Mouse (Mus musculus) heart, embryonic 10.5 days (tissue): ENCODE measurements around the gene Chmp3. TPM values are rescaled to one million over a fixed set of nuclear protein-coding genes. Genes with fewer than 3 reads are reported as not detected.
A peak's percentile ranks its signal among the peaks of the same experiment; 100 is the strongest.

Experiments
- DNase-seq: peaks from one replicate; pipeline ENCODE4 v3.0.0-alpha.2; 2017; ENCODE audit warnings: low spot score
- H3K27ac ChIP-seq: fragments of 300-500 bp; sonication (generic); 2 replicates; pipeline ENCODE4 v1.5.1; 2016; ENCODE audit warnings: mild to moderate bottlenecking
- H3K27me3 ChIP-seq: fragments of 300-500 bp; sonication (generic); 2 replicates; pipeline ENCODE4 v1.6.1; 2016; ENCODE audit warnings: mild to moderate bottlenecking; ENCODE audit not compliant: poor library complexity, insufficient read depth, severe bottlenecking
- H3K36me3 ChIP-seq: fragments of 300-500 bp; sonication (generic); 2 replicates; pipeline ENCODE4 v1.6.1; 2016; ENCODE audit warnings: mild to moderate bottlenecking, moderate library complexity
- H3K4me1 ChIP-seq: fragments of 300-500 bp; sonication (generic); 2 replicates; pipeline ENCODE4 v1.6.1; 2016; ENCODE audit warnings: mild to moderate bottlenecking
- H3K4me3 ChIP-seq: fragments of 300-500 bp; sonication (generic); 2 replicates; pipeline ENCODE4 v1.5.1; 2016; ENCODE audit warnings: mild to moderate bottlenecking, moderate library complexity
- H3K9me3 ChIP-seq: fragments of 300-500 bp; sonication (generic); 2 replicates; pipeline ENCODE4 v1.6.1; 2016; ENCODE audit warnings: mild to moderate bottlenecking, moderate library complexity
- WGBS: fragments of 180-500 bp; shearing (Covaris S2); methylation state at CpG from one replicate; pipeline ENCODE4 v1.1.7; 2016; 5-methylcytosine and 5-hydroxymethylcytosine counted together
- polyA plus RNA-seq: library from polyadenylated mRNA; unstranded; fragments of >200 nt; fragmentation: Nextera tagmentation; extraction: Ambion mirVana; gene quantifications from 2 replicates; pipeline ENCODE4 v1.2.1, GENCODE M21; 2016

Chmp3 gene
- polyA plus RNA-seq, 1 experiment from 2014 or later, result 62.1 TPM

- peaks cover 96% of the 10 kb centered on the region for H3K36me3 ChIP-seq
- 85% methylated on average over 5 of the region's 5 CpGs for WGBS
Measured at GRCm38 (mm10) chr6:71621551-71621950, 78.0 kb downstream of the Chmp3 start.

GRCm38 (mm10) chr6:71621981-71622380 is 78.4 kb downstream of the Chmp3 start:
- peaks cover 96% of the 10 kb centered on the region for H3K36me3 ChIP-seq
- H3K4me3 ChIP-seq, result no peak overlapping the region
- no peak for DNase-seq
- H3K9me3 ChIP-seq, result no peaks in the 10 kb centered on the region
- no peaks in the 10 kb centered on the region for H3K27me3 ChIP-seq
- 92% methylated on average over 5 of the region's 5 CpGs for WGBS
- no peak overlapping the region for H3K27ac ChIP-seq
- H3K4me1 ChIP-seq, result no peaks in the 10 kb centered on the region

More at GRCm38 (mm10) chr6:71621551-71621950, 78.0 kb downstream of the Chmp3 start:
- H3K27me3 ChIP-seq, result no peaks in the 10 kb centered on the region
- H3K4me3 ChIP-seq, result no peak overlapping the region
- no peaks in the 10 kb centered on the region for H3K4me1 ChIP-seq
- no peaks in the 10 kb centered on the region for H3K9me3 ChIP-seq
- DNase-seq, result no peak
- no peak overlapping the region for H3K27ac ChIP-seq

- Histone ChIP-seq H3K9me3 (no peaks in the 10 kb centered on the region), H3K36me3 (peaks cover 95% of the 10 kb centered on the region), H3K27me3 (no peaks in the 10 kb centered on the region), H3K4me1 (no peaks in the 10 kb centered on the region), H3K4me3 (no peak overlapping the region), H3K27ac (no peak overlapping the region)
- no peak for DNase-seq
Measured at GRCm38 (mm10) chr6:71624723-71625122, 81.1 kb downstream of the Chmp3 start.

DNA sequence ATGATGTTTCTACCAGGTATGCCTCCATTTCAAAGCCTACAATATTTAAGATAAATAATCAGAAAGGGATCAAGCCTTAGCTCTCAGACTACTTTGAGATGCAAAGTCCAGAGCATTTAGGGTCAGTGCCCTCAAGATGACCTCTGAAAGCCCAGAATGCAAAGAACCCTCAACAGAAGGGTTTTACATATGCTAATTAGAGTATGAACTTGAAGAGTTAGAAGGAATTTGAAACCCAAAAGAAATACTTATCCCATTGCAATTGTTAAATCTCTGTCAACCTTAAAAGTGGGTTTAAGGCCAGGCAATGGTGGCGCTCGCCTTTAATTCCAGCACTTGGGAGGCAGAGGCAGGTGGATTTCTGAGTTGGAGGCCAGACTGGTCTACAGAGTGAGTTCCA is 82.4 kb downstream of the Chmp3 start:
- Histone ChIP-seq H3K36me3 (peaks cover 86% of the 10 kb centered on the region), H3K4me1 (peaks cover 6% of the 10 kb centered on the region; the same call in 1 of the 2 replicates), H3K9me3 (no peaks in the 10 kb centered on the region), H3K27me3 (no peaks in the 10 kb centered on the region), H3K27ac (no peak overlapping the region), H3K4me3 (no peak overlapping the region)
- DNase-seq, result no peak
- 91% methylated on average over 2 of the region's 2 CpGs for WGBS

- DNase-seq, result no peak
- H3K27me3 ChIP-seq, result no peaks in the 10 kb centered on the region
- H3K4me1 ChIP-seq, result peaks cover 6% of the 10 kb centered on the region; the same call in 1 of the 2 replicates
- H3K4me3 ChIP-seq, result no peak overlapping the region
- H3K36me3 ChIP-seq, result peaks cover 73% of the 10 kb centered on the region
- no peak overlapping the region for H3K27ac ChIP-seq
- no peaks in the 10 kb centered on the region for H3K9me3 ChIP-seq
Measured at GRCm38 (mm10) chr6:71627325-71627724, 83.7 kb downstream of the Chmp3 start.

DNA sequence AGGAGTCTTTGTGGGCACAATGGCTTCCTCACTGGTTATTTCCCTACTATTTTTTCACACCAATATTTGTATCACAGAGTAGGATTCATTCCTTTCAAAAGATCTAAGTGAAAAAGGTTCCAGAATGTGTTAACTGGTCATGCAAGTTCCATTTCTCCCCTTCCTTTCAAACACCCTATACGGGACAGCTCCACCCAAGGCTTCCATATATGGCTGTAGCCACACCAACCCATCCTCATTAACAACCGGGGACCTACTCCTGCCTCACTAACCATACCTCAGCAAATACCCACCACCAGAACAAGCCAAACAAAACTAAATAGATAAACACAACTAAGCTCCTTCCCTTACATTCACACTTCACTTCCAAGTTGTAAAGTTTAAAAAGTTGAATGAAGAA is 87.6 kb downstream of the Chmp3 start:
- peak overlapping the region; percentile 94; the same call in 1 of the 2 replicates for H3K27ac ChIP-seq
- 3% methylated on average over 2 of the region's 2 CpGs for WGBS
- peaks cover 34% of the 10 kb centered on the region for H3K36me3 ChIP-seq
- peaks cover 6% of the 10 kb centered on the region; the same call in 1 of the 2 replicates for H3K4me1 ChIP-seq
- DNase-seq, result no peak
- H3K9me3 ChIP-seq, result no peaks in the 10 kb centered on the region
- H3K4me3 ChIP-seq, result peak overlapping the region; percentile 87
- no peaks in the 10 kb centered on the region for H3K27me3 ChIP-seq

- peaks cover 5% of the 10 kb centered on the region; the same call in 1 of the 2 replicates for H3K27me3 ChIP-seq
- H3K36me3 ChIP-seq, result peaks cover 28% of the 10 kb centered on the region
- peak overlapping the region; percentile 87 for H3K4me3 ChIP-seq
- DNase-seq, result peak; percentile 84
- peaks cover 6% of the 10 kb centered on the region; the same call in 1 of the 2 replicates for H3K4me1 ChIP-seq
- no peaks in the 10 kb centered on the region for H3K9me3 ChIP-seq
- H3K27ac ChIP-seq, result peak overlapping the region; percentile 94
- WGBS, result 4% methylated on average over 42 of the region's 42 CpGs
Measured at GRCm38 (mm10) chr6:71631706-71632461, 88.3 kb downstream of the Chmp3 start.

Other genes with a start within 250 kb of the Chmp3 start
- gene Smyd1, start 221.6 kb upstream of the Chmp3 start, polyA plus RNA-seq, result 85.5 and 174 TPM in 2 replicates
- gene Cd8b1, start 221.0 kb upstream of the Chmp3 start, polyA plus RNA-seq, result not detected in 2 replicates
- 0.11 TPM in 1 of 2 replicates, not detected in the other for gene Cd8a, start 170.4 kb upstream of the Chmp3 start, polyA plus RNA-seq
- gene Rmnd5a, start 103.2 kb upstream of the Chmp3 start, polyA plus RNA-seq, result 9.7 and 11.4 TPM in 2 replicates
- gene Rnf103, start 49.9 kb upstream of the Chmp3 start, polyA plus RNA-seq, result 12.6 and 14.4 TPM in 2 replicates
- 42.8 and 43.9 TPM in 2 replicates for gene Kdm3a, start 89.2 kb downstream of the Chmp3 start, polyA plus RNA-seq
- 21.2 and 24.9 TPM in 2 replicates for gene Reep1, start 163.8 kb downstream of the Chmp3 start, polyA plus RNA-seq